14 mouse cellular contexts compared by ENCODE assay signal in the genomic region with DNA sequence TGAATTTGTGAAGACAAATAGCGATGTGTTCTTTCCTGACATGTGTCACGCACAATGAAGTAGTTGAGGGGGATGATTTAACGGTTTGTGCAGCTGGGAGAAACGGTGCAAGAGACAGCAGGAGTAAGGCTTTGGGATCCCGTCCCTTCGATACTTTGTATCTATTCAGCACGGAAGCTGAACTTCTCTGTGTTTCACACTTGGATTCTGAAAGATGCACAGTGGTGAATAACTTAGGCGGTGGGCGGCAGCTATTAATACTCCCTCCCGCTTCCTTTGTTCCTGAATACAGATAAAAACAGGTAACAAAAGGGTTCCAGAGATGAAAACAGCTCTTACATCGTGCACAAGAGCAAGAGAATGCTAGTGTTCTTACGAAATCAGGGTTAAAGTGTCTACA.
"Had no signal": no experiment of that assay in that cellular context is flagged by ENCODE, and none has a peak within 500 bp of the region (broad histone marks: within the 10 kb centered on the region; RNA-seq: fewer than 3 reads in every experiment).

No protein-coding gene starts in this region.

- H3K27me3 ChIP-seq: kidney, embryonic 15.5 days; limb, embryonic 15.5 days; liver, embryonic 12.5 days; neural tube, embryonic 12.5 days had no signal

- H3K4me3 ChIP-seq: kidney, embryonic 15.5 days; limb, embryonic 15.5 days; liver, embryonic 12.5 days; midbrain, embryonic 10.5 days; myocyte; neural tube, embryonic 12.5 days had no signal

- DNase-seq: kidney, adult 2 months; kidney, postnatal 14 days; lung, embryonic 14.5 days; lung, postnatal 10 days; lung, postnatal 4 days; midbrain, embryonic 14.5 days; thymus, adult 18-20 months; thymus, postnatal 25 days had no signal

- H3K27ac ChIP-seq: kidney, embryonic 15.5 days; limb, embryonic 15.5 days; liver, embryonic 12.5 days; midbrain, embryonic 10.5 days; neural tube, embryonic 12.5 days had no signal

- H3K36me3 ChIP-seq: kidney, embryonic 15.5 days; limb, embryonic 15.5 days; liver, embryonic 12.5 days; midbrain, embryonic 10.5 days; neural tube, embryonic 12.5 days had no signal

- H3K9me3 ChIP-seq: kidney, embryonic 15.5 days; limb, embryonic 15.5 days; liver, embryonic 12.5 days; midbrain, embryonic 10.5 days; neural tube, embryonic 12.5 days had no signal
